Mouse (Mus musculus): ENCODE results near the gene Mrpl51.

DNA sequence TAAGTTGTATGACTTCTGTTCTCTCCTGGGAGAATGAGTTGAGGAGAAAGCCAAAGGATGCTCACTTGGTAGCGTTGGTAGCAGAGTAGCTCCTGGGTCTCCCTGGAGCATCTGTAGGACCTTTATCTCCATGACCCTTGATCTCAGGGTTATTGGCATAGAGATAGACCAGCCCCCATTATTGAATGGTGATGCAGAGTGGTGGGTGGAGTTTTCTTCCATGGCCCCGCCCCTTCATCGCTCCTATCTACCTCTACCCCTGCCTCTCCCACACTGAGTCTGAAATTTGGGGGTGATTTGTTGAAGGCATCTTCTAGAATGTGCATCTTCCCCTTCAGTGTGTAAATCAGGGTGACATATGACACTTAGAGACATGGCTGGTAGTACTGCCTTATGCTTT lies 35.1 kb upstream of the Mrpl51 start:
- no peak for TF ChIP-seq MYOG (IDR thresholded peaks at IDR 0.05; ENCODE audit: control insufficient read depth in 1 of 3, insufficient read depth in 1 of 3, insufficient read length in 2 of 3, low read depth in 2 of 3)
- no peak for TF ChIP-seq MAX (IDR thresholded peaks at IDR 0.05; ENCODE audit: low read depth)
- TF ChIP-seq POLR2A (IDR thresholded peaks at IDR 0.05; ENCODE audit: insufficient read length, low read depth), result no peak
- TF ChIP-seq POLR2AphosphoS2 (IDR thresholded peaks at IDR 0.05; ENCODE audit: insufficient read length, low read depth), result no peak
- TF ChIP-seq E2F4 (IDR thresholded peaks at IDR 0.05; ENCODE audit: insufficient read depth), result no peak
- TF ChIP-seq MYOD1 (IDR thresholded peaks at IDR 0.05; ENCODE audit: control insufficient read depth in 1 of 3, insufficient read length in 2 of 3, low read depth in 2 of 3), result no peak
- no peak for TF ChIP-seq USF1 (IDR thresholded peaks at IDR 0.05; ENCODE audit: low read depth)
- TF ChIP-seq TCF3 (IDR thresholded peaks at IDR 0.05; ENCODE audit: insufficient read length, low read depth), result no peak
- TF ChIP-seq TCF12 (IDR thresholded peaks at IDR 0.05; ENCODE audit: insufficient read depth, poor library complexity, severe bottlenecking), result no peak

Data from myocyte (in vitro differentiated cells).